Mouse (Mus musculus) ovary, adult 18-20 months (tissue): ENCODE results near the gene Gm281.

Experiments used
- DNase-seq: peaks from one replicate; pipeline ENCODE4 v3.0.0; 2022; ENCODE audit warnings: low spot score, mixed read lengths

Gene Gm281

DNA sequence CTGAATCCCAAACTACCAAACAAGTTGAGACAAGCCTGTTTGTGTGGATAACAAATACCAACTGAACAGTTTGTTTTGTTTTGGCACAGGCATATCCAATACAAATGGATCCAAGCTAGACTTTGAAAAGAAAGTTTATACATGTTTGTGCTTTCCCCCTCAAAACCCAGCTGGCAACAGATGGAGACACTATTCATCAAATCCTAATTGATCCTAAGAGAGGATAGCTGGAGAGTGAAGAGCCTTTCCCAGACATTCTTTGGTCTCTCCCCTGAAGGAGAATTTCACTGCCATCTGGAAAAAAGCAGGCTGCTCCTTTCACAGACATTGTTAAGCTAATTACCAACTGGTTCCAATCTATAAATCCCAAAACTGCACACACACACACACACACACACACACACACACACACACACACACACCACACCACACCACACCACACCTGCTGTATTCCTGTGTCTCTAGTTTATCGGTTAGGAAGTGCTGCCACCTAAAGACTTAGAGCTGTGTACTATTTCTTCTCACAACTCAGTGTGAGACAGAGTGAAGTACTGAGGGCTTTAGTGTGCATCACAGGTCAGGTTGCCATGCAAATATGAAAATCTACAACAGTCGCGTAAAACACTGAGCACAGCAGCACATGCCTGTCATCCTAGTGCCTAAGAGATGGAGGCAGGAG lies 101.3 kb downstream of the Gm281 start:
- DNase-seq, result no peak

DNA sequence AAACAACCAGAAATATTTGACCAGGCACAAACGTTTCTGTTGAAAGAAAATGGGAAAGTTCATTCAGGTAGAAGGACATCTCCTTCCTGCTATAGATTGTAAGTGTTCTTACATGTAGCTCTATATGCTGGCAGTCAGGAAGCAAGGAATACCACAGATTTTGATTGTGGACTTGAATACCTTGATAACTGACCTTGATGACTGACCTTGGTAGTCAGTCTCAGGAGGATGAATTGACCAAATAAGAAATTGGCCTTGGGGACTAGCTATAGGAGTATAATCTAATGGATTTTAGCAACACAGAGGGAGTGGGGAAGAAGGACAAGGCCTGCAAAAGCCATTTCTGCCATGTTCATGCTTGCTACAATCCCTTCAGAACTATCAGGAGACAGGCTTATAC lies 123.8 kb downstream of the Gm281 start:
- DNase-seq, result no peak

DNA sequence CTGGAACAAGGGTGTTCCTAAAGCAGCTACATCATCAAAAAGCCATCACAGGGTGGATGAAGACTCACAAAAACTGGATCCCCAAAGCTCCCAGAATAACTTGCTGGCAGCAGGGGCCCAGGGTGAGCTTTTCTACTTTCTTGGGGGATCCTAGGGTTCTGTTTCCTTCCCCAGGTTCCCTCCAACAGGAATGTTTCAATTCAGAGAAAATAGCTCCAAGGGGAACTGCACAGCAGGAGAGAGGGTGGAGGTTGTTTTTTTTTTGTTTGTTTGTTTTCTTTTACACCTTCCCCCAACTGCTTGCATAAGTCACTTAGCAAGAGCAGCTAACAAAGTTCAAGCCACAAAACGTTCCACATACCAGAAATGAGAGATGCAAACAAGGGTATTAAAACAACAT lies 124.3 kb downstream of the Gm281 start:
- no peak for DNase-seq

DNA sequence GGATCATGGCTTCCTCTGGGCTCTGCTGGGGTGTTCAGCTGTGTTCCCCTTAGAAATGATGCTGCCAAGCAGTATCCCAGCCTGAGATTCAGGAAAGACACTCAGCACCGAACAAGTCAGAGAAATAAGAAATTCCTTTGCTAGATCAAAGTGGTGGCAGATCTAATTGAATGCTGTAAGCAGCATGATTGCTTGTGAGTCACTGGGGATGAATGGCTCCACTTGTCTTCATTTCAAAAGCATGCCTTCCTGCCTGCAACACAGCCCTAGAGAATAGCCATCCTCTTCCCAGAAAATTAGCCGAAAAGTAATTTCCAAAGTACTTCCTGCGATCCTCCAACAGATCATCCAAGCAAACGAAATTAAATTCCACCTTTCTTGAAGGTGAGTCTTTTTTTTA lies 131.3 kb downstream of the Gm281 start:
- DNase-seq, result no peak

DNA sequence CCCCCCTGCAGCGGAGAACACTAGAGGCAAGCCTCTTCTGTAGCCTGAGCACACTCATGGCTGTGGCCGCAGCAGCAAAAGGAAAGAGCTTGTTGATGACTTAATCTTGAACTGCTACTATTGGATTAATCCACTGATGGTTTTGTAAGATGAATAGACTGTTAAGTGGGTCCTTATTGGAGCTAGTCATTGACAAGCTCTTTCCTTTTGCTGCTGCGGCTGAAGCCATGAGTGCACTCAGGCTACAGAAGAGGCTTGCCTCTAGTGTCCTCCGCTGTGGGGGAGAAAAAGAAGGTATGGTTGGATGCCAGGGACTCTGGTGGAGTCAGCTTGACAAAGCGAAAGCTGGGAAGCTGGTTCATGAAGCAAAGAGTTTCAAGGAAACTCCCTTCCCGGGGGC lies 135.9 kb downstream of the Gm281 start:
- DNase-seq, result no peak

DNA sequence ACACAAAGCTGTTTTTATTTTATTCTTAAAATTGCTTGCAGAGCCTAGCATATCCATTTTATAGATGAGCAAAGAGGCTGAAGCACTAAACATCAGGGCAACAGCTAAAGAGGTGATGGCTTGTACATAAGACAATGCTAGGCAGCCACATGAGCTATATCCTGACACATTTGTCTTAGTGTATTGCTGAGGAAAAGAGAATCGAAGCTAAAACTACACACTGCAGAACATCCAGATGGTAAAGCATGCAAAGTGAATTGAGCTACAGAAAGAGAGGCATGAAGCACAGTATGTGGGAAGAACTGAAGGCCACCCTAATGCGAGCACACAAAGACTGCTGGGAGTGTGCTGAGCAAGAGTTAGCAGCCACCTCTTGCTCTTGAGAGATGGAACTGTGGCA lies 143.1 kb downstream of the Gm281 start:
- no peak for DNase-seq

DNA sequence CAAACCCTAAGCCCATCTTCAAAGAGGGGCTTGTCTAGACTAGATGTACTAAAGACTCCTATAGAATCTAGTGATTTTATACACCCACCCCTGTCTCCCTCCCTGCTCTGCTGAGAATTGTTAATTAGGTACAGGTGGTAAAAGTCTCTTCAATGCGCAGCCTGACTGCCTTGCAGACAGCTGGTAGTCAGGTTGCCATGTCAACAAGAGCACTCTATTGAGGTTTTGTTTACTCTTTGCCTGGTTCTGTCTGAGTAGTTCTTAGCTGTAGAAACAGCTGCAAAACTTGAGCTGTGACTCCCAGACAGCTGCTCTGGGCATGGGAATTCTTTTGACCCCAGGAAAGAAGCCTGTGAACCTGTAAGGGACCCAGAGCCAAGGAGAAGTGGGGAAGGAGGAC lies 143.6 kb downstream of the Gm281 start:
- DNase-seq, result no peak
